Mouse (Mus musculus) limb, embryonic 11.5 days (tissue): ENCODE data around the gene Clca3a2. TPM values are rescaled to one million over a fixed set of nuclear protein-coding genes. Genes with fewer than 3 reads are reported as not detected.
"Not testable (repeated sequence)": the region's sequence is repeated elsewhere in the genome, so short reads cannot be mapped to it uniquely, and the experiment has no call there.

ENCODE experiments used
- ATAC-seq: fragments of 200-750 bp; cut with Nextera tagmentation; 2 replicates; pipeline ENCODE4 v1.8.0; 2017; ENCODE audit warnings: low read depth; ENCODE audit not compliant: insufficient number of reproducible peaks, low FRiP score, low TSS enrichment
- DNase-seq: peaks from one replicate; pipeline ENCODE4 v3.0.0-alpha.2; 2015; ENCODE audit warnings: low spot score
- H3K27ac ChIP-seq: fragments of 300-500 bp; sonication (generic); replicated peaks from 2 replicates; pipeline ENCODE4 v1.5.1; 2014; ENCODE audit warnings: low read depth, mild to moderate bottlenecking, low read length
- H3K27me3 ChIP-seq: fragments of 300-500 bp; sonication (generic); 2 replicates; pipeline ENCODE4 v1.6.1; 2014; ENCODE audit warnings: mild to moderate bottlenecking, low read length, mixed read lengths; ENCODE audit not compliant: control insufficient read depth, insufficient read depth
- H3K36me3 ChIP-seq: fragments of 300-500 bp; sonication (generic); 2 replicates; pipeline ENCODE4 v1.6.1; 2014; ENCODE audit warnings: mild to moderate bottlenecking, low read length, moderate library complexity, mixed read lengths; ENCODE audit not compliant: control insufficient read depth, insufficient read depth
- H3K4me1 ChIP-seq: fragments of 300-500 bp; sonication (generic); 2 replicates; pipeline ENCODE4 v1.6.1; 2014; ENCODE audit warnings: low read length, mixed read lengths; ENCODE audit not compliant: control insufficient read depth, insufficient read depth
- H3K4me2 ChIP-seq: fragments of 300-500 bp; sonication (generic); 2 replicates; pipeline ENCODE4 v1.6.1; 2014; ENCODE audit warnings: low read depth, mild to moderate bottlenecking, moderate library complexity; ENCODE audit not compliant: severe bottlenecking
- H3K4me3 ChIP-seq: fragments of 300-500 bp; sonication (generic); 2 replicates; pipeline ENCODE4 v1.5.1; 2014; ENCODE audit warnings: low read depth, low read length
- H3K9ac ChIP-seq: fragments of 300-500 bp; sonication (generic); 2 replicates; pipeline ENCODE4 v1.6.1; 2014; ENCODE audit warnings: mild to moderate bottlenecking, low read length
- H3K9me3 ChIP-seq: fragments of 300-500 bp; sonication (generic); 2 replicates; pipeline ENCODE4 v1.6.1; 2016; ENCODE audit warnings: low read length; ENCODE audit not compliant: control insufficient read depth
- WGBS: fragments of 180-500 bp; shearing (Covaris S2); extraction: QIAGEN DNeasy Blood & Tissue Kit; methylation state at CpG from one replicate; pipeline ENCODE4 v1.1.7; 2014; 5-methylcytosine and 5-hydroxymethylcytosine counted together
- polyA plus RNA-seq: library from polyadenylated mRNA; unstranded; fragments of >200 nt; fragmentation: Nextera tagmentation; extraction: Ambion mirVana; gene quantifications from 2 replicates; pipeline ENCODE4 v1.2.1, GENCODE M21; 2014

The Clca3a2 gene
- polyA plus RNA-seq, 1 experiment from 2014 or later = not detected

GRCm38 (mm10) chr3:144808153-144808925 is 11.0 kb downstream of the Clca3a2 start:
- not testable (repeated sequence) for DNase-seq, ATAC-seq, H3K9ac ChIP-seq, H3K36me3 ChIP-seq, H3K4me3 ChIP-seq, H3K9me3 ChIP-seq, H3K27ac ChIP-seq, H3K4me2 ChIP-seq, H3K4me1 ChIP-seq, H3K27me3 ChIP-seq
- 59% methylated on average over 14 of the region's 17 CpGs for WGBS

- not testable (repeated sequence) for DNase-seq, H3K9ac ChIP-seq, H3K27me3 ChIP-seq, ATAC-seq, H3K4me1 ChIP-seq, H3K9me3 ChIP-seq, H3K36me3 ChIP-seq, H3K4me2 ChIP-seq, H3K27ac ChIP-seq, H3K4me3 ChIP-seq
- 79% methylated on average over 2 of the region's 2 CpGs for WGBS
Measured at GRCm38 (mm10) chr3:144806626-144807025, 12.7 kb downstream of the Clca3a2 start.

GRCm38 (mm10) chr3:144801861-144802260 is 17.4 kb downstream of the Clca3a2 start:
- ATAC-seq = no peak
- 32% methylated on average over 8 of the region's 8 CpGs for WGBS
- Histone ChIP-seq H3K4me1 (no peaks in the 10 kb centered on the region), H3K36me3 (no peaks in the 10 kb centered on the region), H3K9ac (no peak overlapping the region), H3K27ac (no peak overlapping the region), H3K9me3 (no peaks in the 10 kb centered on the region), H3K27me3 (no peaks in the 10 kb centered on the region), H3K4me2 (no peak overlapping the region), H3K4me3 (no peak overlapping the region)
- DNase-seq = peak; percentile 71

GRCm38 (mm10) chr3:144785181-144786148 is 33.8 kb downstream of the Clca3a2 start:
- no peak overlapping the region for H3K4me2 ChIP-seq
- H3K9me3 ChIP-seq = no peaks in the 10 kb centered on the region
- no peak for ATAC-seq
- no peaks in the 10 kb centered on the region for H3K4me1 ChIP-seq
- WGBS = 86% methylated on average over 11 of the region's 11 CpGs
- no peak overlapping the region for H3K27ac ChIP-seq
- H3K9ac ChIP-seq = no peak overlapping the region
- DNase-seq = no peak
- no peak overlapping the region for H3K4me3 ChIP-seq
- H3K27me3 ChIP-seq = no peaks in the 10 kb centered on the region
- H3K36me3 ChIP-seq = no peaks in the 10 kb centered on the region

GRCm38 (mm10) chr3:144765161-144765560 is 54.1 kb downstream of the Clca3a2 start:
- H3K4me2 ChIP-seq = no peak overlapping the region
- DNase-seq = no peak
- H3K27me3 ChIP-seq = no peaks in the 10 kb centered on the region
- no peak overlapping the region for H3K4me3 ChIP-seq
- no peak overlapping the region for H3K9ac ChIP-seq
- no peaks in the 10 kb centered on the region for H3K4me1 ChIP-seq
- WGBS = 91% methylated on average over 4 of the region's 4 CpGs
- no peak overlapping the region for H3K27ac ChIP-seq
- H3K9me3 ChIP-seq = no peaks in the 10 kb centered on the region
- H3K36me3 ChIP-seq = no peaks in the 10 kb centered on the region
- ATAC-seq = no peak

- no peak overlapping the region for H3K4me3 ChIP-seq
- H3K36me3 ChIP-seq = no peaks in the 10 kb centered on the region
- no peaks in the 10 kb centered on the region for H3K4me1 ChIP-seq
- WGBS = 39% methylated on average over 6 of the region's 6 CpGs
- DNase-seq (no peak), ATAC-seq (no peak)
- H3K9me3 ChIP-seq = no peaks in the 10 kb centered on the region
- H3K4me2 ChIP-seq = no peak overlapping the region
- no peak overlapping the region for H3K9ac ChIP-seq
- no peaks in the 10 kb centered on the region for H3K27me3 ChIP-seq
- H3K27ac ChIP-seq = no peak overlapping the region
Measured at GRCm38 (mm10) chr3:144761454-144761853, 57.8 kb downstream of the Clca3a2 start.

DNA sequence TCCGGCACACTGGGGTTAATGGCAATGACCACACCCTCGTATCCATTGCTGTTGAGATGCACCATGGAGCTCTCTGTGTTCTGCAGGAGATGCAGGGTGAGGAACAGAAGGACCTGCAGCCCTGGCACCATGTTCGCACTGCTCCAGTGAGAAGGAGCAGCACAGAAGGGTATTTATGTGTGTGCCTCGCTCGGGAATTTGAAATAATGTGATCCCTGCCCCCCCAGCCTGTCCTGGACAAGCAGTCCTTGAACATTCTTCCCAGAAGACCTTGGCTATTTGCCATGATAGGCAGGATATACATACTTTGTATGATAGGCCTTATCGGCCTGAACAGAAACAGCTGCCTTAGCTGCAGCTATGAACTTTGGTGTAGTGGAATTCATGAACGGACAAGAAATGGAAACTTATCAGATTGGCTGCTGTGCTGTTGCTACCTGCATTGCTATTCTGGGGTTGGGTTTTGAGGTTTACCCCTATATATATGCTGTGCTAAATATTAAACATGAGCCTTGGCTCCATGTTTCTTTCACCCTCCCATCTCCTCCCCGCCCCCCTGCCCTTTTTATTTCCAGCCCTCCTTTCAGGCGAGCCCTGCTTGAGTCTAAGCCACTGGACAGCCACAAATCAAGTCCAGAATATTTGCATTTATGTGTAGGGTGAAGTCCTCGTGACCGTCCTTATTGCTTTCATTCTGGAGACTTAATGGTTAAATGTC is 58.5 kb downstream of the Clca3a2 start, which contains the start of gene Clca3a1:
Gene Clca3a1 (minus strand): TSS at position 386 of the 718 bp plus-strand sequence.
- Histone ChIP-seq H3K27ac (no peak within 1 kb of the TSS), H3K4me1 (no peaks in the 10 kb centered on the region), H3K4me2 (no peak within 1 kb of the TSS), H3K4me3 (no peak within 1 kb of the TSS), H3K9ac (no peak within 1 kb of the TSS), H3K27me3 (no peaks in the 10 kb centered on the region), H3K9me3 (no peaks in the 10 kb centered on the region), H3K36me3 (no peaks in the 10 kb centered on the region)
- no peak for ATAC-seq
- DNase-seq = no peak
- WGBS = 82% methylated on average over 10 of the region's 11 CpGs

DNA sequence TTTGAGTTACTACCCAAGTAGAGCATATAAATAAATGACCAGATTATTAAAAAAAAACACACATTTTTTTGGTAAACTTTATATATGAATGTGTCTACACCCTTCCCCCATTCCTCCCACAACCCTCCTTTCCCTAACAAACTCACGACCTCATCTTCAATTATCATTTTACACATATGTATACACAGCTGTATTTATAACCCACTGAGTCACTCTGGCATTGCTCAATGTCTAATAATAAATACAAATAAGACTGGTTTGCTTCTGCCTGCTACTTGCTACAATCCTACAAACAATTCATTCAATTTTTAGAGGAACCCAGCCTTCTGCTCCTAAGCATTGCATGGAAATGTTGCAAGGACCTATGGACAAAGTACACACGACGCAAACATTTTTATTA is 59.6 kb downstream of the Clca3a2 start:
- H3K27ac ChIP-seq = no peak overlapping the region
- ATAC-seq = no peak
- 87% methylated on average over 3 of the region's 3 CpGs for WGBS

More for the DNA sequence above, 59.6 kb downstream of the Clca3a2 start:
- Histone ChIP-seq H3K27me3 (no peaks in the 10 kb centered on the region), H3K36me3 (no peaks in the 10 kb centered on the region), H3K4me1 (no peaks in the 10 kb centered on the region), H3K4me2 (no peak overlapping the region), H3K4me3 (no peak overlapping the region), H3K9ac (no peak overlapping the region), H3K9me3 (no peaks in the 10 kb centered on the region)
- no peak for DNase-seq
